Mouse (Mus musculus): Measurements from ENCODE around the gene Plgrkt.

- TF ChIP-seq CTCF (IDR thresholded peaks at IDR 0.05; ENCODE audit: borderline replicate concordance, insufficient read depth, low read length) (no peak), POLR2A (IDR thresholded peaks at IDR 0.05; ENCODE audit: low read depth, low read length) (no peak)
Measured at GRCm38 (mm10) chr19:29342281-29342680, 24.9 kb downstream of the Plgrkt start.
